Mouse (Mus musculus) limb, embryonic 14.5 days (tissue): Measurements from ENCODE around the gene Lypla2. TPM values are rescaled to one million over a fixed set of nuclear protein-coding genes. Genes with fewer than 3 reads are reported as not detected.

Experiments used
- ATAC-seq: fragments of 200-750 bp; cut with Nextera tagmentation; 2 replicates; pipeline ENCODE4 v1.8.0; 2017; ENCODE audit warnings: low read depth, moderate number of reproducible peaks, moderate TSS enrichment; ENCODE audit not compliant: low FRiP score
- DNase-seq: peaks from one replicate; pipeline ENCODE4 v3.0.0-alpha.2; 2015; ENCODE audit warnings: low spot score
- H3K27ac ChIP-seq: fragments of 300-500 bp; sonication (generic); replicated peaks from 2 replicates; pipeline ENCODE4 v1.5.1; 2014; ENCODE audit warnings: low read depth, mild to moderate bottlenecking, low read length, moderate library complexity, mixed read lengths
- H3K27me3 ChIP-seq: fragments of 300-500 bp; sonication (generic); 2 replicates; pipeline ENCODE4 v1.6.1; 2014; ENCODE audit warnings: low read length, mixed read lengths; ENCODE audit not compliant: control insufficient read depth, insufficient read depth
- H3K36me3 ChIP-seq: fragments of 300-500 bp; sonication (generic); 2 replicates; pipeline ENCODE4 v1.6.1; 2014; ENCODE audit warnings: mild to moderate bottlenecking, low read length, moderate library complexity, mixed read lengths; ENCODE audit not compliant: control insufficient read depth, insufficient read depth
- H3K4me1 ChIP-seq: fragments of 300-500 bp; sonication (generic); 2 replicates; pipeline ENCODE4 v1.6.1; 2014; ENCODE audit warnings: antibody characterized with exemption, low read length, mixed read lengths; ENCODE audit not compliant: control insufficient read depth, insufficient read depth
- H3K4me2 ChIP-seq: fragments of 300-500 bp; sonication (generic); replicated peaks from 2 replicates; pipeline ENCODE4 v1.6.1; 2014; ENCODE audit warnings: low read depth, mild to moderate bottlenecking, low read length, moderate library complexity; ENCODE audit not compliant: severe bottlenecking
- H3K4me3 ChIP-seq: fragments of 300-500 bp; sonication (generic); replicated peaks from 2 replicates; pipeline ENCODE4 v1.5.1; 2014; ENCODE audit warnings: low read length
- H3K9ac ChIP-seq: fragments of 300-500 bp; sonication (generic); 2 replicates; pipeline ENCODE4 v1.6.1; 2014; ENCODE audit warnings: mild to moderate bottlenecking, low read depth, low read length, moderate library complexity; ENCODE audit not compliant: severe bottlenecking
- H3K9me3 ChIP-seq: fragments of 300-500 bp; sonication (generic); 2 replicates; pipeline ENCODE4 v1.6.1; 2016; ENCODE audit warnings: low read length; ENCODE audit not compliant: control insufficient read depth
- POLR2A ChIP-seq: fragments of 200-500 bp; IDR thresholded peaks from 2 replicates; pipeline ENCODE4 v1.8.0; 2012; ENCODE audit warnings: inconsistent platforms, mild to moderate bottlenecking, moderate library complexity, borderline replicate concordance; ENCODE audit not compliant: insufficient read depth, insufficient read length; ENCODE audit errors: extremely low read depth
- WGBS: fragments of 180-500 bp; shearing (Covaris S2); extraction: QIAGEN DNeasy Blood & Tissue Kit; methylation state at CpG from one replicate; pipeline ENCODE4 v1.1.7; 2014; 5-methylcytosine and 5-hydroxymethylcytosine counted together
- polyA plus RNA-seq, 2 experiments: library from polyadenylated mRNA; depleted of rRNA in 1 of 2; stranded (reverse) in 1 of 2; unstranded in 1 of 2; fragments of >200 nt; fragmentation: Nextera tagmentation in 1 of 2; extraction: Ambion mirVana in 1 of 2; gene quantifications; 2 replicates each; pipeline versions ENCODE4 v1.2.1 to v1.2.3; 2012 to 2014

The Lypla2 gene
- polyA plus RNA-seq, 2 experiments, result 105 to 106 TPM

- H3K9ac ChIP-seq, result no peak overlapping the region
- no peak overlapping the region for H3K27ac ChIP-seq
- H3K4me3 ChIP-seq, result no peak overlapping the region
- WGBS, result 82% methylated on average over 9 of the region's 9 CpGs
- no peaks in the 10 kb centered on the region for H3K9me3 ChIP-seq
- DNase-seq (no peak), ATAC-seq (no peak)
- peaks cover 44% of the 10 kb centered on the region for H3K36me3 ChIP-seq
- no peak overlapping the region for H3K4me2 ChIP-seq
- H3K27me3 ChIP-seq, result no peaks in the 10 kb centered on the region
- no peaks in the 10 kb centered on the region for H3K4me1 ChIP-seq
- TF ChIP-seq POLR2A, result no peak
Measured at GRCm38 (mm10) chr4:135928376-135928775, 44.0 kb downstream of the Lypla2 start.

GRCm38 (mm10) chr4:135926861-135927260 is 45.6 kb downstream of the Lypla2 start:
- ATAC-seq, result no peak
- no peak for TF ChIP-seq POLR2A
- H3K4me2 ChIP-seq, result no peak overlapping the region
- WGBS, result 89% methylated on average over 3 of the region's 3 CpGs
- H3K4me1 ChIP-seq, result peaks cover 3% of the 10 kb centered on the region; the same call in 1 of the 2 replicates
- no peak overlapping the region for H3K27ac ChIP-seq
- no peaks in the 10 kb centered on the region for H3K27me3 ChIP-seq
- H3K36me3 ChIP-seq, result peaks cover 41% of the 10 kb centered on the region
- no peak overlapping the region for H3K9ac ChIP-seq
- DNase-seq, result no peak
- no peaks in the 10 kb centered on the region for H3K9me3 ChIP-seq
- no peak overlapping the region for H3K4me3 ChIP-seq

- H3K9me3 ChIP-seq, result no peaks in the 10 kb centered on the region
- ATAC-seq (no peak), DNase-seq (no peak)
- H3K27me3 ChIP-seq, result no peaks in the 10 kb centered on the region
- H3K4me1 ChIP-seq, result peaks cover 8% of the 10 kb centered on the region; the same call in 1 of the 2 replicates
- no peak overlapping the region for H3K4me2 ChIP-seq
- H3K4me3 ChIP-seq, result no peak overlapping the region
- H3K36me3 ChIP-seq, result peaks cover 39% of the 10 kb centered on the region
- H3K27ac ChIP-seq, result no peak overlapping the region
- no peak overlapping the region for H3K9ac ChIP-seq
- 87% methylated on average over 10 of the region's 10 CpGs for WGBS
- TF ChIP-seq POLR2A, result no peak
Measured at GRCm38 (mm10) chr4:135926195-135926808, 46.1 kb downstream of the Lypla2 start.

- Histone ChIP-seq H3K4me3 (no peak overlapping the region), H3K27ac (no peak overlapping the region), H3K9ac (no peak overlapping the region), H3K27me3 (no peaks in the 10 kb centered on the region), H3K4me1 (peaks cover 8% of the 10 kb centered on the region; the same call in 1 of the 2 replicates), H3K36me3 (peaks cover 29% of the 10 kb centered on the region), H3K9me3 (no peaks in the 10 kb centered on the region), H3K4me2 (no peak overlapping the region)
- DNase-seq (no peak), ATAC-seq (no peak)
- TF ChIP-seq POLR2A, result no peak
- WGBS, result 84% methylated on average over 5 of the region's 5 CpGs
Measured at GRCm38 (mm10) chr4:135925341-135925740, 47.1 kb downstream of the Lypla2 start.

- Histone ChIP-seq H3K4me3 (no peak overlapping the region), H3K27me3 (no peaks in the 10 kb centered on the region), H3K9me3 (no peaks in the 10 kb centered on the region), H3K27ac (no peak overlapping the region), H3K9ac (no peak overlapping the region), H3K36me3 (peaks cover 28% of the 10 kb centered on the region), H3K4me2 (no peak overlapping the region), H3K4me1 (peaks cover 8% of the 10 kb centered on the region; the same call in 1 of the 2 replicates)
- no peak for ATAC-seq
- no peak for TF ChIP-seq POLR2A
- WGBS, result 89% methylated on average over 2 of the region's 2 CpGs
- DNase-seq, result no peak
Measured at GRCm38 (mm10) chr4:135924418-135924817, 48.0 kb downstream of the Lypla2 start.
